Mouse (Mus musculus) lung, adult 2 months (tissue): ENCODE measurements around the gene Syt1.

Experiments
- CTCF ChIP-seq: fragments of 200-500 bp; IDR thresholded peaks from 2 replicates; pipeline ENCODE4 v1.5.1; 2011; ENCODE audit warnings: mild to moderate bottlenecking, low read length, control low read depth; ENCODE audit not compliant: insufficient read depth
- POLR2A ChIP-seq: fragments of 200-500 bp; IDR thresholded peaks from 2 replicates; pipeline ENCODE4 v1.6.1; 2011; ENCODE audit warnings: low read depth, mild to moderate bottlenecking, control low read depth, low read length, borderline replicate concordance; ENCODE audit errors: extremely low read depth

GRCm38 (mm10) chr10:108660295-108660694 is 350.5 kb downstream of the Syt1 start:
- TF ChIP-seq CTCF (no peak), POLR2A (no peak)
